Mouse (Mus musculus): Measurements from ENCODE around the gene Bckdhb.

GRCm38 (mm10) chr9:84063617-84064016 lies 138.7 kb downstream of the Bckdhb start:
- TF ChIP-seq CTCF (IDR thresholded peaks at IDR 0.05; ENCODE audit: borderline replicate concordance, extremely low read depth, insufficient read depth, insufficient read length): no peak
- TF ChIP-seq POLR2A (IDR thresholded peaks at IDR 0.05; ENCODE audit: borderline replicate concordance, extremely low read depth, insufficient read depth, insufficient read length, poor library complexity, severe bottlenecking): no peak
